Mouse (Mus musculus): ENCODE data around the gene Zfp507. TPM values are rescaled to one million over a fixed set of nuclear protein-coding genes. Genes with fewer than 3 reads are reported as not detected.

Zfp507 gene
- polyA plus RNA-seq, 1 experiment from 2014 or later: 9.7 TPM

GRCm38 (mm10) chr7:35823906-35824305, 21.1 kb upstream of the Zfp507 start:
- no peak for ATAC-seq (ENCODE audit: insufficient number of reproducible peaks, insufficient read depth, low FRiP score, low read depth)
- no peaks in the 10 kb centered on the region for H3K9me3 ChIP-seq (ENCODE audit: control insufficient read depth, low read length)
- H3K27ac ChIP-seq (replicated peaks in 1 of 2; ENCODE audit: control insufficient read depth in 1 of 2, insufficient read depth in 1 of 2, low read depth in 2 of 2, low read length in 2 of 2): no peak overlapping the region
- no peaks in the 10 kb centered on the region for H3K27me3 ChIP-seq (ENCODE audit: control insufficient read depth, insufficient read depth, low read length)
- WGBS: 78% methylated on average over 12 of the region's 12 CpGs
- H3K4me1 ChIP-seq (ENCODE audit: control insufficient read depth in 2 of 2, insufficient read depth in 2 of 2, low read length in 2 of 2): peaks cover 0 to 3% of the 10 kb centered on the region in 2 experiments; a peak in 2 of 4 replicates
- no peak overlapping the region for H3K4me3 ChIP-seq (ENCODE audit: control insufficient read depth in 1 of 2, insufficient read depth in 1 of 2, low read depth in 1 of 2, low read length in 2 of 2)
- no peak overlapping the region for H3K4me2 ChIP-seq (ENCODE audit: low read length)
- no peaks in the 10 kb centered on the region for H3K36me3 ChIP-seq (ENCODE audit: control insufficient read depth, insufficient read depth, low read length)
- H3K9ac ChIP-seq (ENCODE audit: low read length): no peak overlapping the region

GRCm38 (mm10) chr7:35822320-35822719, 19.5 kb upstream of the Zfp507 start:
- Histone ChIP-seq H3K36me3 (ENCODE audit: control insufficient read depth, insufficient read depth, low read length) (no peaks in the 10 kb centered on the region), H3K9ac (ENCODE audit: low read length) (no peak overlapping the region), H3K4me1 (ENCODE audit: control insufficient read depth in 2 of 2, insufficient read depth in 2 of 2, low read length in 2 of 2) (peaks cover 0 to 2% of the 10 kb centered on the region in 2 experiments; a peak in 1 of 4 replicates), H3K27me3 (ENCODE audit: control insufficient read depth, insufficient read depth, low read length) (no peaks in the 10 kb centered on the region), H3K27ac (replicated peaks in 1 of 2; ENCODE audit: control insufficient read depth in 1 of 2, insufficient read depth in 1 of 2, low read depth in 2 of 2, low read length in 2 of 2) (no peak overlapping the region), H3K4me3 (ENCODE audit: control insufficient read depth in 1 of 2, insufficient read depth in 1 of 2, low read depth in 1 of 2, low read length in 2 of 2) (no peak overlapping the region), H3K9me3 (ENCODE audit: control insufficient read depth, low read length) (0 out of 2 replicates have a peak, but pooled peaks cover 2% of the 10 kb centered on the region), H3K4me2 (ENCODE audit: low read length) (no peak overlapping the region)
- 82% methylated on average over 17 of the region's 17 CpGs for WGBS
- no peak for ATAC-seq (ENCODE audit: insufficient number of reproducible peaks, insufficient read depth, low FRiP score, low read depth)

- H3K4me1 ChIP-seq (ENCODE audit: control insufficient read depth in 2 of 2, insufficient read depth in 2 of 2, low read length in 2 of 2): no peaks in the 10 kb centered on the region
- WGBS: 70% methylated on average over 5 of the region's 5 CpGs
- H3K4me2 ChIP-seq (ENCODE audit: low read length): no peak overlapping the region
- H3K27ac ChIP-seq (replicated peaks in 1 of 2; ENCODE audit: control insufficient read depth in 1 of 2, insufficient read depth in 1 of 2, low read depth in 2 of 2, low read length in 2 of 2): no peak overlapping the region
- H3K9me3 ChIP-seq (ENCODE audit: control insufficient read depth, low read length): 0 out of 2 replicates have a peak, but pooled peaks cover 2% of the 10 kb centered on the region
- no peak overlapping the region for H3K4me3 ChIP-seq (ENCODE audit: control insufficient read depth in 1 of 2, insufficient read depth in 1 of 2, low read depth in 1 of 2, low read length in 2 of 2)
- H3K27me3 ChIP-seq (ENCODE audit: control insufficient read depth, insufficient read depth, low read length): no peaks in the 10 kb centered on the region
- no peak for ATAC-seq (ENCODE audit: insufficient number of reproducible peaks, insufficient read depth, low FRiP score, low read depth)
- H3K9ac ChIP-seq (ENCODE audit: low read length): no peak overlapping the region
- H3K36me3 ChIP-seq (ENCODE audit: control insufficient read depth, insufficient read depth, low read length): no peaks in the 10 kb centered on the region
Observed at GRCm38 (mm10) chr7:35821357-35821756, 18.6 kb upstream of the Zfp507 start.

DNA sequence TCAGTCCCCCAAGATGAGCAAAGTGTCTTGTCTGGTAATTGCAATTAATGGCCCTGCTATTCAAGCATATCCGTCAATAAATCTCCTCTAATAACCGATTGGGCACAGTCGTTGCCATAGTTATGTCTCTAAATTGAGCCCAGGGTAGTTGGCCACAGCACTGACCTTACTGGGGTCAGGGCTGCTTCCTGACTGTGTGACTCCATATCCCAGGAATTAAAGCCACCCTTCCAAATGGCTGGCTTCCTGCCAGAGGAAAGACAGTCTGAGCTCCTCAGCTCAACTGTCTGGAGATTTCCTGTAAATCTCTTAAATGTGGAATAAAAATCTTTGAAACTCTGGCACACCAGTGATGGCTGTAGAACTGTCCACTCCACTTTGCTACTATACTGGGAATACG, 16.7 kb upstream of the Zfp507 start:
- 61% methylated on average over 4 of the region's 4 CpGs for WGBS
- Histone ChIP-seq H3K36me3 (ENCODE audit: control insufficient read depth, insufficient read depth, low read length) (no peaks in the 10 kb centered on the region), H3K9me3 (ENCODE audit: control insufficient read depth, low read length) (0 out of 2 replicates have a peak, but pooled peaks cover 2% of the 10 kb centered on the region), H3K4me2 (ENCODE audit: low read length) (no peak overlapping the region), H3K27ac (replicated peaks in 1 of 2; ENCODE audit: control insufficient read depth in 1 of 2, insufficient read depth in 1 of 2, low read depth in 2 of 2, low read length in 2 of 2) (no peak overlapping the region), H3K27me3 (ENCODE audit: control insufficient read depth, insufficient read depth, low read length) (no peaks in the 10 kb centered on the region), H3K9ac (ENCODE audit: low read length) (no peak overlapping the region), H3K4me1 (ENCODE audit: control insufficient read depth in 2 of 2, insufficient read depth in 2 of 2, low read length in 2 of 2) (no peaks in the 10 kb centered on the region), H3K4me3 (ENCODE audit: control insufficient read depth in 1 of 2, insufficient read depth in 1 of 2, low read depth in 1 of 2, low read length in 2 of 2) (no peak overlapping the region)
- ATAC-seq (ENCODE audit: insufficient number of reproducible peaks, insufficient read depth, low FRiP score, low read depth): no peak

- Histone ChIP-seq H3K4me2 (ENCODE audit: low read length) (no peak overlapping the region), H3K4me3 (ENCODE audit: control insufficient read depth in 1 of 2, insufficient read depth in 1 of 2, low read depth in 1 of 2, low read length in 2 of 2) (no peak overlapping the region), H3K9ac (ENCODE audit: low read length) (no peak overlapping the region), H3K27ac (replicated peaks in 1 of 2; ENCODE audit: control insufficient read depth in 1 of 2, insufficient read depth in 1 of 2, low read depth in 2 of 2, low read length in 2 of 2) (no peak overlapping the region), H3K27me3 (ENCODE audit: control insufficient read depth, insufficient read depth, low read length) (no peaks in the 10 kb centered on the region), H3K4me1 (ENCODE audit: control insufficient read depth in 2 of 2, insufficient read depth in 2 of 2, low read length in 2 of 2) (no peaks in the 10 kb centered on the region), H3K36me3 (ENCODE audit: control insufficient read depth, insufficient read depth, low read length) (no peaks in the 10 kb centered on the region), H3K9me3 (ENCODE audit: control insufficient read depth, low read length) (0 out of 2 replicates have a peak, but pooled peaks cover 2% of the 10 kb centered on the region)
- WGBS: 72% methylated on average over 12 of the region's 12 CpGs
- ATAC-seq (ENCODE audit: insufficient number of reproducible peaks, insufficient read depth, low FRiP score, low read depth): no peak
Observed at GRCm38 (mm10) chr7:35814759-35815551, 12.2 kb upstream of the Zfp507 start.

- H3K4me2 ChIP-seq (ENCODE audit: low read length): no peak overlapping the region
- H3K4me3 ChIP-seq (ENCODE audit: control insufficient read depth in 1 of 2, insufficient read depth in 1 of 2, low read depth in 1 of 2, low read length in 2 of 2): no peak overlapping the region
- 80% methylated on average over 11 of the region's 11 CpGs for WGBS
- H3K9ac ChIP-seq (ENCODE audit: low read length): no peak overlapping the region
- no peak for ATAC-seq (ENCODE audit: insufficient number of reproducible peaks, insufficient read depth, low FRiP score, low read depth)
- H3K36me3 ChIP-seq (ENCODE audit: control insufficient read depth, insufficient read depth, low read length): no peaks in the 10 kb centered on the region
- H3K27me3 ChIP-seq (ENCODE audit: control insufficient read depth, insufficient read depth, low read length): no peaks in the 10 kb centered on the region
- H3K9me3 ChIP-seq (ENCODE audit: control insufficient read depth, low read length): 0 out of 2 replicates have a peak, but pooled peaks cover 2% of the 10 kb centered on the region
- no peaks in the 10 kb centered on the region for H3K4me1 ChIP-seq (ENCODE audit: control insufficient read depth in 2 of 2, insufficient read depth in 2 of 2, low read length in 2 of 2)
- no peak overlapping the region for H3K27ac ChIP-seq (replicated peaks in 1 of 2; ENCODE audit: control insufficient read depth in 1 of 2, insufficient read depth in 1 of 2, low read depth in 2 of 2, low read length in 2 of 2)
Observed at GRCm38 (mm10) chr7:35813306-35813705, 10.5 kb upstream of the Zfp507 start.

DNA sequence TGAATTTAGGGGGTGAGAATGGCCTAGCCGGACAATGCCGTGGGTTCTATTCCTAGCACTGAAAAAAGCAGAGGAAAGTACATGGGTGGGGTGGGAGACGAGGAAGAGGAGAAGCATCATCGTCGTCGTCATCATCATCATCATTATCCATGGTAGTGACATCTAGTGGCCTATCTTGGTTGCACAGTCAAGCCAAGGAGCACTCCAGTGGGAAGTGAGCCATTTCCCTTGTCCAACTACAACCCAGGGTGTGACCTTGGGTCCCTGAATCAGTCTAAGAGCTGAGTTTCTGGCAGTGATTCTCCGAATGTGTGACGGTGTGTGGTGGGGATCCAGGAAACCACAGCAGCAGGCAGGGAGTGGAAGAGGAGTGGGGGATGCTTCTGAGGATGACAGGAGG, 7.9 kb upstream of the Zfp507 start:
- no peak overlapping the region for H3K27ac ChIP-seq (replicated peaks in 1 of 2; ENCODE audit: control insufficient read depth in 1 of 2, insufficient read depth in 1 of 2, low read depth in 2 of 2, low read length in 2 of 2)
- H3K4me1 ChIP-seq (ENCODE audit: control insufficient read depth in 2 of 2, insufficient read depth in 2 of 2, low read length in 2 of 2): no peaks in the 10 kb centered on the region
- H3K4me3 ChIP-seq (ENCODE audit: control insufficient read depth in 1 of 2, insufficient read depth in 1 of 2, low read depth in 1 of 2, low read length in 2 of 2): no peak overlapping the region
- H3K36me3 ChIP-seq (ENCODE audit: control insufficient read depth, insufficient read depth, low read length): no peaks in the 10 kb centered on the region
- no peak for ATAC-seq (ENCODE audit: insufficient number of reproducible peaks, insufficient read depth, low FRiP score, low read depth)
- 45% methylated on average over 8 of the region's 8 CpGs for WGBS
- H3K27me3 ChIP-seq (ENCODE audit: control insufficient read depth, insufficient read depth, low read length): no peaks in the 10 kb centered on the region
- no peak overlapping the region for H3K9ac ChIP-seq (ENCODE audit: low read length)
- H3K4me2 ChIP-seq (ENCODE audit: low read length): no peak overlapping the region
- no peaks in the 10 kb centered on the region for H3K9me3 ChIP-seq (ENCODE audit: control insufficient read depth, low read length)
